Mouse (Mus musculus): ENCODE measurements around the gene Prph. TPM values are rescaled to one million over a fixed set of nuclear protein-coding genes. Genes with fewer than 3 reads are reported as not detected.
A peak's percentile ranks its signal among the peaks of the same experiment; 100 is the strongest.

Prph gene
- polyA plus RNA-seq, 1 experiment from 2014 or later: 3.2 TPM

DNA sequence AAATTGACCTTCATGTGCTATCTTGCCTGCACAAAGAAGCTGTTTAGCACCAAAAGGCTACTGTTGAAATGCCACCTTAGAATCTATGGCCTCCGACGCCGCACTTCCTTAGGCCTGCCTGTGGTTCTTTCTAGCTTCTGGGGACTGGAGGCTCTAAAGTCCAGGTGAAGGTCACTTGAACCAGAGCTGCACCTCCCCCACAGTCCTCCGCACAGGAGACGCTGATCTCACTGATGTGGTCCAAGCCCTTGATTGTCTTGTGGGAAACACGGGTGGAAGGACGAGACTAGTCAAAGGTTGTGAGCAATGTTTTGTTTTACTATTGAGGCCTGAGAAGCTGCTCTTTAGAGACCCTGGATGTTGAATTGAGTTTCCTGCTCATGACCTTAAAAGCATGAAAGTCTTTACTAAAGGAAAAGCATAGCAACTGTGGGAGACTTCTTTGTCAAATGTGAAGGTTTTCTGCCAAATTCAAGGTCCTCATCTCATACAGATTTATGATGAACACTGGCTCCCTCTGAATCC is 22.2 kb upstream of the Prph start:
- Histone ChIP-seq H3K9ac (ENCODE audit: low read length) (peak overlapping the region; percentile 51), H3K9me3 (ENCODE audit: control insufficient read depth, low read length) (no peaks in the 10 kb centered on the region), H3K27ac (replicated peaks in 1 of 2; ENCODE audit: control insufficient read depth in 1 of 2, insufficient read depth in 1 of 2, low read depth in 2 of 2, low read length in 2 of 2) (peak overlapping the region; percentile 39 to 42; a peak in 2 of 4 replicates), H3K4me2 (ENCODE audit: low read length) (peak overlapping the region; percentile 72), H3K27me3 (ENCODE audit: control insufficient read depth, insufficient read depth, low read length) (no peaks in the 10 kb centered on the region), H3K4me1 (ENCODE audit: control insufficient read depth in 2 of 2, insufficient read depth in 2 of 2, low read length in 2 of 2) (peaks cover 30 to 52% of the 10 kb centered on the region in 2 experiments), H3K4me3 (ENCODE audit: control insufficient read depth in 1 of 2, insufficient read depth in 1 of 2, low read depth in 1 of 2, low read length in 2 of 2) (peak overlapping the region; percentile 19 to 65), H3K36me3 (ENCODE audit: control insufficient read depth, insufficient read depth, low read length) (peaks cover 30% of the 10 kb centered on the region)
- ATAC-seq (ENCODE audit: insufficient number of reproducible peaks, insufficient read depth, low FRiP score, low read depth): no peak
- 29% methylated on average over 7 of the region's 7 CpGs for WGBS

DNA sequence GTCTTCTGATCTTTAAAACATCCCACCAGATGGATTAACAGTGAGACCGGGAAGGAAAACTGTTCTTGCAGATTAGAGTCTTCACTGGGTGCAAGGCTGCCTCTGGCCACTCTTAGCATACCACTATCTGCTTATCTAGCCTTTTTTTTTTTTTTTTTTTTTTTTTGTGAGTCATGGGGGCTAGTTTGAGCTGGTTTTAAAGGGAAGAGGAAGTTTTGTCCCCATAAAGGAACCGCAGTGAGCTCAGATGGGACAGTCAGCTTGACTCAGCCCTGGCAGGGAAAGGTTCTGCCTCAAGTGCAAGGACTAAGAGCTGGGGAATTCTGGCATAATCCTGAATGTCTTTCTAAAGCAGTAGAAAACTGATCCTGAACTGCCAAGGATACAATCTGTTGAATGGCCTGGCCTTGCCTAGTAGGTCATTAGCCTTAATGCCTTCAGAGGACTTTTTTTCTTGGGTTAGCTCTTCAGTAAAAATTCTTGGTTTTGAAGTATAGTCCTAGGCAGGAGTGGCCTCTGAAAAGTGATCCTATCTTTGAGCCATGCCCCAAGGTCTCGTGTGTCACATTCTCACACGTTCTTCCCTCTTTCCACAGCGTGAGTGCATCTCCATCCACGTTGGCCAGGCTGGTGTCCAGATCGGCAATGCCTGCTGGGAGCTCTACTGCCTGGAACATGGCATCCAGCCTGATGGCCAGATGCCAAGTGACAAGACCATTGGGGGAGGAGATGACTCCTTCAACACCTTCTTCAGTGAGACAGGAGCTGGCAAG is 21.3 kb upstream of the Prph start:
- peak overlapping the region in 1 of 2 experiments; percentile 65; a peak in 2 of 4 replicates for H3K4me3 ChIP-seq (ENCODE audit: control insufficient read depth in 1 of 2, insufficient read depth in 1 of 2, low read depth in 1 of 2, low read length in 2 of 2)
- no peak for ATAC-seq (ENCODE audit: insufficient number of reproducible peaks, insufficient read depth, low FRiP score, low read depth)
- no peak overlapping the region for H3K9ac ChIP-seq (ENCODE audit: low read length)
- H3K4me1 ChIP-seq (ENCODE audit: control insufficient read depth in 2 of 2, insufficient read depth in 2 of 2, low read length in 2 of 2): peaks cover 30 to 52% of the 10 kb centered on the region in 2 experiments
- H3K27me3 ChIP-seq (ENCODE audit: control insufficient read depth, insufficient read depth, low read length): no peaks in the 10 kb centered on the region
- peak overlapping the region in 1 of 2 experiments; percentile 42; a peak in 1 of 4 replicates for H3K27ac ChIP-seq (replicated peaks in 1 of 2; ENCODE audit: control insufficient read depth in 1 of 2, insufficient read depth in 1 of 2, low read depth in 2 of 2, low read length in 2 of 2)
- 55% methylated on average over 6 of the region's 7 CpGs for WGBS
- peaks cover 39% of the 10 kb centered on the region for H3K36me3 ChIP-seq (ENCODE audit: control insufficient read depth, insufficient read depth, low read length)
- H3K9me3 ChIP-seq (ENCODE audit: control insufficient read depth, low read length): no peaks in the 10 kb centered on the region
- H3K4me2 ChIP-seq (ENCODE audit: low read length): peak overlapping the region; percentile 72

DNA sequence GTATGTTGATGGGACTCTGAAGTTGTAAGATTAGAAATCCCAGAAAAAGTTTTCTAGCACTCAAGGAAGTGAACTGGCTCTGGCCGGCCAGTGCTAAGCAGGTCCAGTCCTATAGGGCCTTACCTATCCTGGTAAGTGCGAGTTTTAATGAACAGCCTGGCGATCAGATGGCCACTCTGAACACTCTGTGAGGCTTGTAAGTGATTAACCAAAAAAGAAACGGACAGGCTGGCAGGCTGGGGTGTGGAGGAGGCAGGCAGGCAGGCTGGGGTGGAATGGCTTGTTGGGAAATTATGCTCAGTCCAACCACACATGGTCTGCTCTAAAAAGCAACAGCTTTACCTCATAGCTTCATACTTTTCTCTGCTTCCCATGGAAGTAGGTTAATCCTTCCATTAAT is 19.5 kb upstream of the Prph start:
- no peak overlapping the region for H3K4me3 ChIP-seq (ENCODE audit: control insufficient read depth in 1 of 2, insufficient read depth in 1 of 2, low read depth in 1 of 2, low read length in 2 of 2)
- WGBS: 73% methylated on average over 4 of the region's 4 CpGs
- ATAC-seq (ENCODE audit: insufficient number of reproducible peaks, insufficient read depth, low FRiP score, low read depth): no peak
- H3K27ac ChIP-seq (replicated peaks in 1 of 2; ENCODE audit: control insufficient read depth in 1 of 2, insufficient read depth in 1 of 2, low read depth in 2 of 2, low read length in 2 of 2): no peak overlapping the region
- no peak overlapping the region for H3K9ac ChIP-seq (ENCODE audit: low read length)
- peaks cover 27 to 47% of the 10 kb centered on the region in 2 experiments for H3K4me1 ChIP-seq (ENCODE audit: control insufficient read depth in 2 of 2, insufficient read depth in 2 of 2, low read length in 2 of 2)
- H3K36me3 ChIP-seq (ENCODE audit: control insufficient read depth, insufficient read depth, low read length): peaks cover 44% of the 10 kb centered on the region
- no peak overlapping the region for H3K4me2 ChIP-seq (ENCODE audit: low read length)
- no peaks in the 10 kb centered on the region for H3K27me3 ChIP-seq (ENCODE audit: control insufficient read depth, insufficient read depth, low read length)
- no peaks in the 10 kb centered on the region for H3K9me3 ChIP-seq (ENCODE audit: control insufficient read depth, low read length)

DNA sequence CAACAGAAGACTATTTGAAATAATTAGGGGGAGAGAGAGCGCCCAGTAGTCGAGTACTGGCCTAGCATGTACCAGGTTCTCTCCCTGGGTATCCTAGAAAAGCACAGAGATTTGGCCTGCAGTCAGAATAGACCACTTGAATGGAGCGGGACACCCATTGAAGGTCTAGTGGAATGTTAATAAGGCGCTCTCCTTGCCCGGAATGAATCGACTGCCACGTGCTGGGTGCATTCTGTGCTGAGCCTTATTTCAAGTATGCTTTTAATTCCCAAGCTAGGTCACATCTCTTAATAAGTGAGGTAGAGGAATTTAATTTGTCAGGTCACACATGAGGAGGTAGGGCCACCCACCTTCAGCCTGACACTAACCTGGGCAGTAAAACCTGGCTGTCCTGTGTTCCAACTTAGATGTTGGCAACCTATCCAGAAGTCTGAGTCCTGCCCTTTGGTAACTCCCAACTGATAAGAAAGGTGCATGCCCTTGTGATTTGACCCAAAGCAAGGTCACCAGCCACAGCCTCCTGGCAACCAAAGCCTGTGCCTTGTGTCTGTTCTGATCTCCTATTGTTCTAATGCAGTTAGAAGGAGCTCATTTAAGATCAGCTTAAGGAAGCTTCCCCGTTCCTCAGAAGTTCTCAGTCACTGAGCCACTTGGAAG is 18.6 kb upstream of the Prph start:
- WGBS: 47% methylated on average over 8 of the region's 8 CpGs
- Histone ChIP-seq H3K4me1 (ENCODE audit: control insufficient read depth in 2 of 2, insufficient read depth in 2 of 2, low read length in 2 of 2) (peaks cover 25 to 41% of the 10 kb centered on the region in 2 experiments), H3K4me3 (ENCODE audit: control insufficient read depth in 1 of 2, insufficient read depth in 1 of 2, low read depth in 1 of 2, low read length in 2 of 2) (no peak overlapping the region), H3K4me2 (ENCODE audit: low read length) (no peak overlapping the region), H3K27me3 (ENCODE audit: control insufficient read depth, insufficient read depth, low read length) (no peaks in the 10 kb centered on the region), H3K9ac (ENCODE audit: low read length) (no peak overlapping the region), H3K9me3 (ENCODE audit: control insufficient read depth, low read length) (no peaks in the 10 kb centered on the region), H3K27ac (replicated peaks in 1 of 2; ENCODE audit: control insufficient read depth in 1 of 2, insufficient read depth in 1 of 2, low read depth in 2 of 2, low read length in 2 of 2) (peak overlapping the region; percentile 26 to 42; a peak in 2 of 4 replicates), H3K36me3 (ENCODE audit: control insufficient read depth, insufficient read depth, low read length) (peaks cover 44% of the 10 kb centered on the region)
- peak; percentile 63 for ATAC-seq (ENCODE audit: insufficient number of reproducible peaks, insufficient read depth, low FRiP score, low read depth)

DNA sequence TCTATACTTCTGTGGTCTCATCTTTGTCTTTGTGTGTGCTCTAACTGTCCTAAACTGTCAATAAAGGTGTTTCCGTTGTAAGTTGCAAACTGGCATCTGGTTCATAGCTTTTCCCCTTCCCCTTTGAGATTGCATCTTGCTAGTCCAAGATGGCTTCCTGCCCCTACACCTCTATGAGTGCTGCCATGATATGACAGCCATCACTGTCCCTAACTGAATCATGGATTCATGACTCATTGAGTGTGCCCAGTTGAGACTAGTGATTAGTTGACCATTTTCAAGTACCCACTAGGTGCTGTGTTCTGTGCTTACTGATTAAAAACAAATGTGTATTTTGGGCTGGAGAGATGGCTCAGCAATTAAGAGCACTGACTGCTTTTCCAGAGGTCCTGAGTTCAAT is 16.9 kb upstream of the Prph start:
- Histone ChIP-seq H3K4me2 (ENCODE audit: low read length) (no peak overlapping the region), H3K9me3 (ENCODE audit: control insufficient read depth, low read length) (no peaks in the 10 kb centered on the region), H3K36me3 (ENCODE audit: control insufficient read depth, insufficient read depth, low read length) (peaks cover 44% of the 10 kb centered on the region), H3K9ac (ENCODE audit: low read length) (no peak overlapping the region), H3K27me3 (ENCODE audit: control insufficient read depth, insufficient read depth, low read length) (no peaks in the 10 kb centered on the region), H3K4me1 (ENCODE audit: control insufficient read depth in 2 of 2, insufficient read depth in 2 of 2, low read length in 2 of 2) (peaks cover 16 to 26% of the 10 kb centered on the region in 2 experiments), H3K4me3 (ENCODE audit: control insufficient read depth in 1 of 2, insufficient read depth in 1 of 2, low read depth in 1 of 2, low read length in 2 of 2) (no peak overlapping the region), H3K27ac (replicated peaks in 1 of 2; ENCODE audit: control insufficient read depth in 1 of 2, insufficient read depth in 1 of 2, low read depth in 2 of 2, low read length in 2 of 2) (no peak overlapping the region)
- 71% methylated on average over 1 of the region's 1 CpGs for WGBS
- no peak for ATAC-seq (ENCODE audit: insufficient number of reproducible peaks, insufficient read depth, low FRiP score, low read depth)

DNA sequence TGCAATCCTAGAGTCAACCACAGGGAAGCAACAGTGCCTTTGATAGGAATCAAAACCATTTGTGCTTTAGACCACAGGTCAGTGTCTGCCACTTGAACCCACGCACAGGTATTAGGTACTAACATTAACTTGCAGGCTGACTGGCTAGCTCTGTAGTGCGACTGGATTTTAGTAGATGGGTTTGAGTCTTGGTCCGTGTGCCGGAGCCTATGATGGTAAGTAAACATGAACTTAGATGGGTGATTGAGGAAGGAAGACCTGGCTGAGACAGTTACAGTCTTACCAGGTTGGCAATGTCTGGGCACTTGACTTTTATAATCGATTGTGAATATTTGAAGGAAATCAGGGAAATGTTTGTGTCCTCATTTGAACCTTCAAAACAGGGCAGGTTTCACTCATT is 16.2 kb upstream of the Prph start:
- no peak overlapping the region for H3K4me3 ChIP-seq (ENCODE audit: control insufficient read depth in 1 of 2, insufficient read depth in 1 of 2, low read depth in 1 of 2, low read length in 2 of 2)
- H3K4me2 ChIP-seq (ENCODE audit: low read length): no peak overlapping the region
- H3K36me3 ChIP-seq (ENCODE audit: control insufficient read depth, insufficient read depth, low read length): peaks cover 41% of the 10 kb centered on the region
- no peaks in the 10 kb centered on the region for H3K27me3 ChIP-seq (ENCODE audit: control insufficient read depth, insufficient read depth, low read length)
- H3K9ac ChIP-seq (ENCODE audit: low read length): no peak overlapping the region
- no peaks in the 10 kb centered on the region for H3K9me3 ChIP-seq (ENCODE audit: control insufficient read depth, low read length)
- no peak for ATAC-seq (ENCODE audit: insufficient number of reproducible peaks, insufficient read depth, low FRiP score, low read depth)
- peaks cover 14 to 19% of the 10 kb centered on the region in 2 experiments for H3K4me1 ChIP-seq (ENCODE audit: control insufficient read depth in 2 of 2, insufficient read depth in 2 of 2, low read length in 2 of 2)
- no peak overlapping the region for H3K27ac ChIP-seq (replicated peaks in 1 of 2; ENCODE audit: control insufficient read depth in 1 of 2, insufficient read depth in 1 of 2, low read depth in 2 of 2, low read length in 2 of 2)
- WGBS: 81% methylated on average over 5 of the region's 5 CpGs

DNA sequence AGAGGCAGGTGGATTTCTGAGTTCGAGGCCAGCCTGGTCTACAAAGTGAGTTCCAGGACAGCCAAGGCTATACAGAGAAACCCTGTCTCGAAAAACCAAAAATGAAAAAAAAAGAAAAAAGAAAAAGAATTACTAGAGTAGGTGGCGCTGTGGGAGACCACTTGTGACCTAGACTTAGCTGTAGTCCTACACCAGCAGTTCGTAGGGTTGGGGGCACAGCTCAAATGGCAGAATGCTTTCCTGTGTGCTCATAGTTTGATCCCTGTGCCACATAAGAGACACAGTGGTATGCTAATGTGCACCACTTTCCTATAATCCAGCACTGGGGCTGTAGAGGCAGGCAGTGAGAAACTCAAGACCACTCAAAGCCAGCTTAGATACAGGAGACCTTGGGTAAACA is 15.7 kb upstream of the Prph start:
- no peak overlapping the region for H3K4me3 ChIP-seq (ENCODE audit: control insufficient read depth in 1 of 2, insufficient read depth in 1 of 2, low read depth in 1 of 2, low read length in 2 of 2)

More for the DNA sequence above, 15.7 kb upstream of the Prph start:
- Histone ChIP-seq H3K4me2 (ENCODE audit: low read length) (no peak overlapping the region), H3K27ac (replicated peaks in 1 of 2; ENCODE audit: control insufficient read depth in 1 of 2, insufficient read depth in 1 of 2, low read depth in 2 of 2, low read length in 2 of 2) (no peak overlapping the region), H3K36me3 (ENCODE audit: control insufficient read depth, insufficient read depth, low read length) (peaks cover 39% of the 10 kb centered on the region), H3K4me1 (ENCODE audit: control insufficient read depth in 2 of 2, insufficient read depth in 2 of 2, low read length in 2 of 2) (peaks cover 12 to 17% of the 10 kb centered on the region in 2 experiments), H3K9me3 (ENCODE audit: control insufficient read depth, low read length) (no peaks in the 10 kb centered on the region), H3K27me3 (ENCODE audit: control insufficient read depth, insufficient read depth, low read length) (no peaks in the 10 kb centered on the region), H3K9ac (ENCODE audit: low read length) (no peak overlapping the region)
- 83% methylated on average over 4 of the region's 4 CpGs for WGBS
- no peak for ATAC-seq (ENCODE audit: insufficient number of reproducible peaks, insufficient read depth, low FRiP score, low read depth)

Measured in heart, embryonic 14.5 days (tissue).